Mouse (Mus musculus) limb, embryonic 10.5 days (tissue): ENCODE data around the gene Zdhhc1. TPM values are rescaled to one million over a fixed set of nuclear protein-coding genes. Genes with fewer than 3 reads are reported as not detected.

Source experiments
- DNase-seq: peaks from one replicate; pipeline ENCODE4 v3.0.0-alpha.2; 2017; ENCODE audit warnings: low spot score
- H3K27ac ChIP-seq: fragments of 300-500 bp; sonication (generic); 2 replicates; pipeline ENCODE4 v1.5.1; 2016; ENCODE audit warnings: mild to moderate bottlenecking
- H3K27me3 ChIP-seq: fragments of 300-500 bp; sonication (generic); 2 replicates; pipeline ENCODE4 v1.6.1; 2016; ENCODE audit warnings: low read depth, mild to moderate bottlenecking; ENCODE audit not compliant: poor library complexity, severe bottlenecking
- H3K36me3 ChIP-seq: fragments of 300-500 bp; sonication (generic); 2 replicates; pipeline ENCODE4 v1.6.1; 2016; ENCODE audit warnings: mild to moderate bottlenecking, moderate library complexity
- H3K4me1 ChIP-seq: fragments of 300-500 bp; sonication (generic); 2 replicates; pipeline ENCODE4 v1.6.1; 2016
- H3K4me3 ChIP-seq: fragments of 300-500 bp; sonication (generic); 2 replicates; pipeline ENCODE4 v1.5.1; 2016; ENCODE audit warnings: mild to moderate bottlenecking, moderate library complexity
- H3K9me3 ChIP-seq: fragments of 300-500 bp; sonication (generic); replicated peaks from 2 replicates; pipeline ENCODE4 v1.6.1; 2016; ENCODE audit warnings: mild to moderate bottlenecking
- WGBS: fragments of 180-500 bp; shearing (Covaris S2); methylation state at CpG from one replicate; pipeline ENCODE4 v1.1.7; 2016; 5-methylcytosine and 5-hydroxymethylcytosine counted together
- polyA plus RNA-seq: library from polyadenylated mRNA; unstranded; fragments of >200 nt; fragmentation: Nextera tagmentation; extraction: Ambion mirVana; gene quantifications from 2 replicates; pipeline ENCODE4 v1.2.1, GENCODE M21; 2016

The Zdhhc1 gene
- polyA plus RNA-seq, 1 experiment from 2014 or later: 25.3 TPM

DNA sequence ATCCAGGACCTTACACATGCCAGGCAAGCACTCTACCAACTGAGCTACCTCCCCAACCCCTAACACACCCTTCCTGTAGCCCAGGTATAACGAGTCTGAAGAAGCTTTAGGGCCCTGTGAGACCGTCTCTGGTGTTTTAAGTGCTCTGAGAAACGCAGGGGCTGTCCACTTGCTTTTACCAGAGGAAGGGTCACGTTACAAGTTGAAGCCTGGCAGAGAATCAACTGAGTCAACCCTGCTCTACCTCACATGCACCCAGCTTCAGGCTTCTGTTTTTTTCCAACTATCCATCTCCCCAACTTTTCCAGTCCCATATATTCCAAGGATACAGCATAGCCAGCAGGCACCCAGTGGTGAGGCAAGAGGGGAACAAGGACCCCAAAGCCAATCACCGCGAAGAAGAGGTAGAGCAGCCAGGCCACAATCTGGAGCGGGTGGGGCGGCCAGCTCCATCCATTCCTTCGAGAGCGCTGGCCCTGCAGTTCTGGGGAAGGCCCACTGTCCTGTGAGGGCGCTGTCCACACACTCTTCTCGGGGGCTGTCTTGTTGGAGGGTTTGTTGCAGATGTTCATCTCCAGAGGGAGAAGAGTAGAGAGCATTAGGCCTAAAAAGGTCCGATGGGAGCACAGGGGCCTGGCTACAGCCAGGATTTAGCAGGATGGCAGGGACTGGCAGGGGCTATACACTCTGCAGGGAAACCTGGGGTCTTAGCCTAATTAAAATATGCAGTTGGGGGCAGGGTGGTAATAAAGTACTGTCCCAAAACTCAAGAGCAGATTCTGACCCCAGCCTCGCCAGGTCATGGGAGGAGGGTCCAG, 13.3 kb downstream of the Zdhhc1 start:
- no peak overlapping the region for H3K4me3 ChIP-seq
- peak overlapping the region; percentile 51; the same call in 1 of the 2 replicates for H3K27ac ChIP-seq
- peak; percentile 70 for DNase-seq

GRCm38 (mm10) chr8:105482123-105482522, 14.6 kb downstream of the Zdhhc1 start:
- H3K36me3 ChIP-seq: peaks cover 11% of the 10 kb centered on the region
- H3K27ac ChIP-seq: 0 out of 2 replicates have a peak overlapping the region, but pooled peaks have one; percentile 66
- DNase-seq: no peak
- 79% methylated on average over 8 of the region's 8 CpGs for WGBS
- H3K4me1 ChIP-seq: peaks cover 38% of the 10 kb centered on the region
- H3K9me3 ChIP-seq: no peaks in the 10 kb centered on the region
- no peak overlapping the region for H3K4me3 ChIP-seq
- H3K27me3 ChIP-seq: no peaks in the 10 kb centered on the region

More for the DNA sequence above, 13.3 kb downstream of the Zdhhc1 start:
- H3K9me3 ChIP-seq: no peaks in the 10 kb centered on the region
- peaks cover 38% of the 10 kb centered on the region for H3K4me1 ChIP-seq
- H3K27me3 ChIP-seq: no peaks in the 10 kb centered on the region
- peaks cover 11% of the 10 kb centered on the region; the same call in 1 of the 2 replicates for H3K36me3 ChIP-seq
- WGBS: 22% methylated on average over 14 of the region's 14 CpGs

GRCm38 (mm10) chr8:105481453-105481852, 15.2 kb downstream of the Zdhhc1 start:
- Histone ChIP-seq H3K27ac (peak overlapping the region; percentile 66), H3K4me1 (peaks cover 45% of the 10 kb centered on the region), H3K4me3 (no peak overlapping the region), H3K27me3 (no peaks in the 10 kb centered on the region), H3K36me3 (peaks cover 11% of the 10 kb centered on the region), H3K9me3 (no peaks in the 10 kb centered on the region)
- 70% methylated on average over 6 of the region's 6 CpGs for WGBS
- DNase-seq: peak; percentile 69

DNA sequence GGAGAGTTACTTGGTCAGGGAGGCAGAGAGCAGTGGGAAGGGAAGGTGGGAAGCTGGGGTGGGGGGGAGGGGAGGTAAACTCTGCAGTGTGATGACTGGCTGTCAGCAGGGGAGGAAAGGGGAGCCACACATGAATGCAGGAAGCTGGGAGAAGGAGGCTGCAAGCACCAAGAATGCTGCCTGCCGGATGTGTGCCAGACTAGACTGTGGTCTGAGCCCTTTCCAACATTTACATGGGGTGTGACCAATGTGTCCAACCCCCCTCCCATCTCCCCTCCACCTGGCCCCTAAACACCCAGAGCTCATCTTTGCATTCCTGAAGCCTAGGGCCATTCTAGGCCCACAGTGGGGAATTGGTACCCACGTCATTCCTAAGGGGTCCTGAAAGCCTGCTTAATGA, 15.7 kb downstream of the Zdhhc1 start:
- H3K36me3 ChIP-seq: peaks cover 11% of the 10 kb centered on the region
- H3K27ac ChIP-seq: peak overlapping the region; percentile 66
- no peak for DNase-seq
- H3K9me3 ChIP-seq: no peaks in the 10 kb centered on the region
- H3K4me3 ChIP-seq: no peak overlapping the region
- H3K4me1 ChIP-seq: peaks cover 47% of the 10 kb centered on the region
- H3K27me3 ChIP-seq: 0 out of 2 replicates have a peak, but pooled peaks cover 3% of the 10 kb centered on the region
- WGBS: 40% methylated on average over 2 of the region's 2 CpGs

GRCm38 (mm10) chr8:105477792-105478191, 18.9 kb downstream of the Zdhhc1 start:
- Histone ChIP-seq H3K9me3 (no peaks in the 10 kb centered on the region), H3K4me1 (peaks cover 58% of the 10 kb centered on the region), H3K27me3 (peaks cover 34% of the 10 kb centered on the region), H3K27ac (no peak overlapping the region), H3K36me3 (peaks cover 24% of the 10 kb centered on the region), H3K4me3 (no peak overlapping the region)
- DNase-seq: no peak
- 85% methylated on average over 3 of the region's 3 CpGs for WGBS

- Histone ChIP-seq H3K36me3 (peaks cover 21% of the 10 kb centered on the region), H3K4me1 (peaks cover 65% of the 10 kb centered on the region), H3K27me3 (peaks cover 44% of the 10 kb centered on the region), H3K9me3 (no peaks in the 10 kb centered on the region), H3K27ac (peak overlapping the region; percentile 9; the same call in 1 of the 2 replicates), H3K4me3 (no peak overlapping the region)
- DNase-seq: peak; percentile 73
- WGBS: 35% methylated on average over 25 of the region's 25 CpGs
These were observed 19.9 kb downstream of the Zdhhc1 start for GRCm38 (mm10) chr8:105476628-105477413.

GRCm38 (mm10) chr8:105476161-105476560, 20.5 kb downstream of the Zdhhc1 start:
- H3K4me3 ChIP-seq: no peak overlapping the region

DNA sequence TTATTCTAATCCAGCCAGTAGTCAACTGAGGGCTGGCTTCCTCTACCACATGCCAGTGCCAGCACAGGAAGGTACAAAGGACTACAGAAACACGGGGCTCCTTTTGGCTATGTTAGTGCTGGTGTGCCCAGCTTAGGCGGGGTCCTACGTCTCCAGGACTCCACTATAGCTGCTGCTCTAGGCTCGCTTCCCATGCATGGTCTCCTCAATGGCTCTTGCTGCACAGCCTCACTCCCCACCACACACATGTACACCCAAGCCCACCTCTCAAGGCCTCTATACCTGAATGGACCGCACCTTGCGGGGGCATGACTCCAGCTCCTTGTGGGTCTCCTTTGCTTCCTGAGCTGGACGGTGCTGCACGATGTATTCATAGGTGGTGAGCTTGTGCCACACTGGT, 21.0 kb downstream of the Zdhhc1 start:
- Histone ChIP-seq H3K27ac (peak overlapping the region; percentile 21; the same call in 1 of the 2 replicates), H3K4me1 (peaks cover 66% of the 10 kb centered on the region), H3K4me3 (no peak overlapping the region), H3K36me3 (peaks cover 16% of the 10 kb centered on the region; the same call in 1 of the 2 replicates), H3K9me3 (no peaks in the 10 kb centered on the region), H3K27me3 (peaks cover 49% of the 10 kb centered on the region)
- 93% methylated on average over 8 of the region's 8 CpGs for WGBS
- no peak for DNase-seq

More at GRCm38 (mm10) chr8:105476161-105476560, 20.5 kb downstream of the Zdhhc1 start:
- Histone ChIP-seq H3K27me3 (peaks cover 49% of the 10 kb centered on the region), H3K27ac (peak overlapping the region; percentile 21; the same call in 1 of the 2 replicates), H3K36me3 (peaks cover 16% of the 10 kb centered on the region; the same call in 1 of the 2 replicates), H3K9me3 (no peaks in the 10 kb centered on the region), H3K4me1 (peaks cover 66% of the 10 kb centered on the region)
- 94% methylated on average over 7 of the region's 7 CpGs for WGBS
- no peak for DNase-seq

DNA sequence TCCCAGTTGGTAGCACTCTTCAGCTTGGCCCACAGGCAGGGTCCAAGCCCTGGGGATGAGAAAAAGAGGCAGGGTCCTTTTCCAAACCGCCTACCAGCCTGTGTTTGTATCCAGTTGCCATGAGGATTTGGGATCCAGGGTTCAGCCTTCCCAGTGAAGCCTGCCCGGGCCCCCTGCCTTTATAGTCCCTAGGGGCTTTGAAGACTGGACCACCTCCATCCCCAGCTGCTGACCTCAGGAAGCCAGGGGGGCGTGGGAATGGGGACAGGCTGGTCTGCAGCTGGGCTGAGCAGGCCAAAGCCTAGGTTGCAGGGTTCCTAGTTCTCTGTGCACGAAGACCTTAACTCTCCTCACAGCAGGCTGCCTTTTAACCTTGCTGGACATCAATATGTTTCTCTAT, 21.4 kb downstream of the Zdhhc1 start:
- Histone ChIP-seq H3K36me3 (peaks cover 16% of the 10 kb centered on the region; the same call in 1 of the 2 replicates), H3K4me3 (no peak overlapping the region), H3K9me3 (no peaks in the 10 kb centered on the region), H3K27me3 (peaks cover 49% of the 10 kb centered on the region), H3K27ac (0 out of 2 replicates have a peak overlapping the region, but pooled peaks have one; percentile 12), H3K4me1 (peaks cover 66% of the 10 kb centered on the region)
- 41% methylated on average over 4 of the region's 4 CpGs for WGBS
- no peak for DNase-seq

- Histone ChIP-seq H3K4me1 (peaks cover 71% of the 10 kb centered on the region), H3K27ac (peak overlapping the region; percentile 12; the same call in 1 of the 2 replicates), H3K27me3 (peaks cover 55% of the 10 kb centered on the region), H3K36me3 (peaks cover 16% of the 10 kb centered on the region; the same call in 1 of the 2 replicates), H3K4me3 (0 out of 2 replicates have a peak overlapping the region, but pooled peaks have one; percentile 20), H3K9me3 (no peaks in the 10 kb centered on the region)
- DNase-seq: no peak
- 50% methylated on average over 5 of the region's 5 CpGs for WGBS
These were observed 22.0 kb downstream of the Zdhhc1 start for GRCm38 (mm10) chr8:105474680-105475079.

GRCm38 (mm10) chr8:105473816-105474606, 22.7 kb downstream of the Zdhhc1 start:
- Histone ChIP-seq H3K27ac (peak overlapping the region; percentile 12; the same call in 1 of the 2 replicates), H3K4me1 (peaks cover 78% of the 10 kb centered on the region), H3K4me3 (0 out of 2 replicates have a peak overlapping the region, but pooled peaks have one; percentile 20), H3K27me3 (peaks cover 56% of the 10 kb centered on the region), H3K36me3 (peaks cover 16% of the 10 kb centered on the region; the same call in 1 of the 2 replicates), H3K9me3 (no peaks in the 10 kb centered on the region)
- WGBS: 27% methylated on average over 17 of the region's 17 CpGs
- peak; percentile 61 for DNase-seq

GRCm38 (mm10) chr8:105472983-105473382, 23.7 kb downstream of the Zdhhc1 start:
- WGBS: 36% methylated on average over 9 of the region's 9 CpGs
- DNase-seq: no peak
- H3K9me3 ChIP-seq: no peaks in the 10 kb centered on the region
- peaks cover 56% of the 10 kb centered on the region for H3K27me3 ChIP-seq
- peaks cover 80% of the 10 kb centered on the region for H3K4me1 ChIP-seq
- H3K4me3 ChIP-seq: no peak overlapping the region
- H3K36me3 ChIP-seq: peaks cover 16% of the 10 kb centered on the region; the same call in 1 of the 2 replicates
- H3K27ac ChIP-seq: peak overlapping the region; percentile 53; the same call in 1 of the 2 replicates
